Mouse (Mus musculus): ENCODE data around the gene 4930522H14Rik.

Gene 4930522H14Rik

DNA sequence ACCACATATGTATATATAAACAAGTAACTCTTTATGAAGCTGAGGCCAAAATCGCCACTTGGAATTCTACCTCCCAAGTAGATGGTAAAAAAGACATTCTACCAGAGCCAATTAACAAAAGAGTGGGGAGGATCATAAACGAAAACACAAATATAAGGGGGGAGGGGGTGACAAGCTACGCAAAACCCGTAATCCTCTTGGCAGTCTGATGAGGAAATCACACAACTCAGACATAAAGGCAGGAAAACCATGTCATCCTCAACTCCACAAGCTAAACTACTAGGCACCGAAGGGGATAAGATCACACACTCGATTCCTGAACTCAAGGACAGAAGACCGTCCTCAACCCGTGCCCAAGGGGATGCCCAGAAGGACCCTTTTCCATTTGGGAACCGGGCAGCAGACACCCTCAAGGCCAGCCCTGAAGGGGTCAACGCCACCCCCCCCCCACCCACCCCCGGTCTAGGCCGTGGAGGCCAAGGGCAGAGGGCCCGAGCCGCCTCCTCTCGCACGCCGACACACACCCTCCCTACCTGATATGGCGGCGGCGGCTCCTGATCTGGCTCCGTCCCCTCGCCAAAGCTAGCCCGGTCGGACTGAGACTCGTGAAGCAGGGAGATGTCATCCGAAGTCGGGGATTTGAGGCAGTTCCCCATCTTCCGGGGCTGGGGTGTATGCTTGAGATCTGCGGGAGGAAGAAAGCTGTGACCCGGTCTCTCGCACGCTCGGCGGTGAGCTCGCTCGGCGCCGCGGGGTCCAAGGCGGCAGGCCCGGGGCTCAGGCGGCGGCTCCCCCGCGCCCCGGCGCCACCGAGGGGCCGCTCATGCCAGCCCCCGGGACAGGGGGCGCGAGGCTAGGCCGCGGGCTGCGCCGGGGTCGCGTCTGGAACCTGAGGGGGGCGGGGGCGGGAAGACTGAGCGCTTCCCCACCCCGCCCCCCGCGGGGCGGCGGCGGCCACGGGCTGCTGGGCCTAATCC is 55.2 kb downstream of the 4930522H14Rik start:
- peak; percentile 47 to 50 for DNase-seq (ENCODE audit: low spot score in 2 of 2)

DNA sequence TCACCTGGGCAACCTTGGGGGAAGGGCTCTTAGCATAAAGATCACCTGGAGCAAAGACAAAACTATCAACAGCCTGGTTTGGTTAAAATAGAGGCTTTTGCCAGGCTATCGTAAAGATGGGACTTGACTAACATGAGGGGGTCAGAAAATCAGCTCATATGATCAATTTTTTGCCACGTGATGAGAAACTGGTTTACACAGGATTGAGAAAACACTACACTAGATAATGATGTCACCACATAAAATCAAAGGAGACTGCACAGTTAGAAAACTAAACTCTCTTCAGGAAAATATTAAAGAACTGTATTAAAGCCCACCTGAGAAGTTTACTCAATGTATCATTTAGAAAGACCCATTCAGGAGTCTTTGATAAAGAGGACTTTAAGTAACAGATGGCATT is 56.0 kb downstream of the 4930522H14Rik start:
- DNase-seq (ENCODE audit: low spot score in 2 of 2): no peak

DNA sequence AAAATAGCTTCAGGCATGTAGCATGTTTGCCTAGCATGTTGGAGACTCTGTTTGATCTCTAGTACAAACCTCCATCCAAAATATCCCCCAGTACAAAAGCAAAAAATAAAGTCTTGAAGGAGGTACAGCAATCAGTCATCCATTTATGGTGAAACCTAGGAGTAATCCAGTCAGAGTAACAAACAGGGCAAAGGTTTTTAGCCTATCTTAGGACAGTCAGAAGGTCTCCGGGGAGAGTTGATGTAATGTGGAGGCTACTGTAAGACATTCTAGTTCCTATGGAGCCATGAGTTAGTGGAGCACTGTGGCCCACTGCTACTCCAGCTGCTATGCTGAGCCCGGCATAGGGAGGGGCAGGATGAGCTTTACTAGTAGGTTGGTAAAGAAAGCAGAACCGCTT is 58.5 kb downstream of the 4930522H14Rik start:
- no peak for DNase-seq (ENCODE audit: low spot score in 2 of 2)

DNA sequence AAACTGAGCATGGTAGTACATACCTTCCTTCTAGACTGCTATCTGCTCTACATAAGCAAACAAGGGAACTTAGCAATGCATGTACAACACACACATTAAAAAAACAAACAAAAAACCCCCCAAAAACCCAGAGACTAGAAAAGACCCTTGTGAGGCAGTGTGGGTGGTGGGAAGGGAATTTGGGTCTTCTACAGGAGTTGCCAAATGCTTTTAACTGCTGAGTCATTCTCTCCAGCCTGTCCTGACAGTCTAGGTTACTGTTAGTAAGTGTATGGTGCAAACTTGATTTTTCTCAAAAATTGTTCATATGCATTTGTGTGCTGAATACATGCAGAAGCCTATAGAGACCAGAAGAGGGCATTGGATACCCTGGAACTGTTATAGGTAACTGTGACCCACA is 59.5 kb downstream of the 4930522H14Rik start:
- DNase-seq (ENCODE audit: low spot score in 2 of 2): no peak

DNA sequence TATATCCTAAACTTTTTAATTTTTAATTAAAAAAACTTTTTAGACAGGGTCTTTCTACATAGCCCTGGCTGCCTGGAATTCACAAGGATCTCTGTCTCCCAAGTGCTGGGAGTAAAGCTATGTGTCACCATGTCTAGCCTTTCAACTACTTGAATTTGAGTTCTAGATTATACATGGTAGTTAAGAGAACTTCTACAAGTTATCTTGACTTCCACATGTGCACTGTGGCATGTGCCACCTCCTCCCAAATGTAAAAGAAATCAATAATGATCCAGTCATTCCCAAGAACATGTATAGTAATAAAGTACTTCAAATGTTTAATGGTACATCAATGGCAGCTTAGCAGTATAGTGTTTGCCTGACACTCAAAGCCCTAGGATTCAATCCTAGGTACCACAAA is 63.4 kb downstream of the 4930522H14Rik start:
- DNase-seq (ENCODE audit: low spot score in 2 of 2): no peak

DNA sequence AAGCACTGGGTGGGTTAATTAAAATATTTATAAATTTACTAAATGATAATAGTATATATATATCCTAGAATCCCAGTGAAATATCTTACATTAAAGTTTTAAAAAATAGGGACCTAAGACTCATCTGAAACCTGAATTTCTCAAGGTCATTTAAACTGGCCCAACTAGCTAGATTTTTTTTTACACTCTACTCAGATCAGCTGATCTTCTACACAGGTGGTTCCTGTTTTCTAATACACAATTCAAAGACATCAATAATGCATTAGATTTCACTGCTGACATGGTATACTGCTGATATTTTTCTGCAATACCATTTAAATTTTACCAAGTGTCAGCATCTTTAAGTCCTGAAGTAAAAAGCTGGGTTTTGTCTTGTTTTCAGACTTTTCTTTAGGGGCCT is 67.2 kb downstream of the 4930522H14Rik start:
- no peak for DNase-seq (ENCODE audit: low spot score in 2 of 2)

DNA sequence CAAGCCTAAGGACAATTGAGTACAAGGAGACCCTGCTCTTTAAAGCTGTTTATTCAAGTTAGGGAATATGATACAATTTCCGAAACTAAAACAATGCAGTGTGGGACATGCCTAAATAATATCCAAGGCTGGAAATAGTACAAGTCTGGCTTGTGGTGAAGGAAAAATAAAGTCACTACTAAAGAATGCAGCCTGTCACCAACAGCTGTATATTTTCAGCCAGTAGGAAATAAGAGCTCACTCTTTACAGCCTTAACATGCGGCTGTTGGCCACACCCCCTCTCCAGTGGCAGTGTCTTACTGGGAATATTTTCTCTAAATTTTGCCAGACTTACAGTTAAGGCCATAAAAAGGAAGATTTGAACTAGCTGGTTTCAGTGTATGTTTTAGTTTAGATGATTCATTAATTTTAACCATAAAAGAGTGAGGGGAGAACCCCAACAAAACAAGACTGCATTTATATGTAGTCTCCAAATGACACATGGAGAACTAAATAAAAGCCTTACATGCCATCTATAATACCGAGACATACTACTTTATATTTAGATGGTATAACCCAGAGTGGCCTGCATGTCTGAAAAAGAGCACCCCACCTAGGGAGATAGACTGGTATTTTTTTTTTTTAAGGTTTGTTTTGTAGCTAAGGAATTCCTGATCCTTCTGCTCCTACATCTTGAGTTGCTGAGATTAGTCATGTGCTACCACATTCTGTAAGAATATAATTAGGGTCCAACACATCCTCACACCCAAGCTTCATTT is 70.5 kb downstream of the 4930522H14Rik start:
- no peak for DNase-seq (ENCODE audit: low spot score in 2 of 2)

DNA sequence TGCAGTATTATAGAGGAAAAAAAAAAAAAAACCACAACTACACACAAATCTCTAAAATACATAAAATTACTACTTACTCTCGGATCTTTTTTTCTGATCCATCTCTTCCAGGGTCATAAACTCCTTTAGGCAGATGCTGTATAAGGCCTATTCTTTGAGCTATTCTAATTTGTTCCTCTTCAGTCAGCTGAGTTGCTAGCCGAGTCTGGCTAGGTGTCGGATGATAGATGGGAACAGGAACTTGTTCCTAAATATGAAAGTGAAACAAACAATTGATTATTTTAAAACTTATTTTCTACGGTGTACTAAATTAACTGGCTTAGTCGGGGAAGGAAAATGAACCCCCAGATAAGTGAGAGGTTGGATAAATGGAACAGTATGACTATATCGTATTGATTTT is 74.3 kb downstream of the 4930522H14Rik start:
- no peak for DNase-seq (ENCODE audit: low spot score in 2 of 2)

Measured in spleen, postnatal 14 days (tissue).